Mouse (Mus musculus) left cerebral cortex, postnatal 10 days (tissue): Measurements from ENCODE around the gene Nop16. TPM values are rescaled to one million over a fixed set of nuclear protein-coding genes. Genes with fewer than 3 reads are reported as not detected.

Source experiments
- DNase-seq, 2 experiments: peaks; one replicate each; pipeline ENCODE4 v3.0.0; 2021 to 2022; ENCODE audit warnings: low spot score in 2 of 2, mixed read lengths in 1 of 2; ENCODE audit errors: extremely low spot score in 1 of 2
- intact Hi-C: fragments of 180-260 bp; cut with DNase I; formaldehyde crosslinking; loops from one replicate; pipeline ENCODE4 v1.15.1; 2025
- total RNA-seq, 2 experiments: library from RNA; stranded (reverse); gene quantifications; 2 replicates each; pipeline ENCODE4 v1.2.3; 2021

Gene Nop16
- total RNA-seq, 2 experiments from 2014 or later = 32.1 to 34.8 TPM

- intact Hi-C loops = no loop called here
These were observed 12.8 kb upstream of the Nop16 start for GRCm38 (mm10) chr13:54602639-54603111.

GRCm38 (mm10) chr13:54598622-54599143 is 8.8 kb upstream of the Nop16 start:
- intact Hi-C loops = no loop called here
- DNase-seq = no peak

More at GRCm38 (mm10) chr13:54602639-54603111, 12.8 kb upstream of the Nop16 start:
- DNase-seq = no peak

DNA sequence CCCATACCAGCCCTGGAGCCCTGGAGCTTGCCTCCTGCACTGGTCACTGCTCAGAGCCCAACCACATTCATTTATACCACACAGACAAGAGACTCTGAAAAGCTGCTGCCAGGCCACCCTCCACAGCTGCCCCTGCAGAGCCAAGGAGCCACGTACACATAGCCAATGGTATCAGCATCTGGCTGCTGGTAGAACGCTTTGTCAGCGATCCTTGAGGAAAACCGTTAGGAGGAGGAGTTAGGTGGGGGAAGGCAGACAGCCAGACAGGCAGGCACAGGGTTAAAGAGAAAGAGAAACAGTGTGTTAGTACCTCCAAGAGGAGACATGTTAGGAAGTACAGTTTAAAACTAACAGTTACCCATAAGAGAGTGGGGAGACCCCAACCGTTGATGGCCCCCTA is 7.0 kb upstream of the Nop16 start:
- intact Hi-C loops = no loop called here
- no peak for DNase-seq

- intact Hi-C loops = no loop called here
These were observed 6.3 kb upstream of the Nop16 start for GRCm38 (mm10) chr13:54596107-54596690.

DNA sequence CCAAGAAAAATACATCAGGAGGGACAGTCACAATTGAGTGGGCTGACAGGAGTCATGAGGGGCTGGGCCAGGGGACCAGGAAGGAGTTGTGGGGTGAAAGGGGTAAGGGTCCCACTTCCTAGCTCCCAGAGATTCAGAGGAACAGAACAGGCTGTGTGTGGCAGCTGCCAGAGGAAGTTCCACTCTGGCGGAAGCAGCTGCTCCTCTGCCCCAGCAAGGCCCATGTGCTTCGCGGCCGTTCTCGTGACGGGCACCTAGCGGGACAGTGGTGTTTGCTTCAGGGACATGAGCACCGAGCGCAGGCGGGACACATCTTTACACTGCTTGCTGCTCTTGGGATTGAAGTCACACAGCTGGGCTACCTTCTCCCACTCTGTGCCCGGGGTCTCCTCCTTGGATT is 3.7 kb upstream of the Nop16 start:
- intact Hi-C loops = no loop called here
- peak in 1 of 2 experiments; percentile 61 for DNase-seq

More at GRCm38 (mm10) chr13:54596107-54596690, 6.3 kb upstream of the Nop16 start:
- no peak for DNase-seq

DNA sequence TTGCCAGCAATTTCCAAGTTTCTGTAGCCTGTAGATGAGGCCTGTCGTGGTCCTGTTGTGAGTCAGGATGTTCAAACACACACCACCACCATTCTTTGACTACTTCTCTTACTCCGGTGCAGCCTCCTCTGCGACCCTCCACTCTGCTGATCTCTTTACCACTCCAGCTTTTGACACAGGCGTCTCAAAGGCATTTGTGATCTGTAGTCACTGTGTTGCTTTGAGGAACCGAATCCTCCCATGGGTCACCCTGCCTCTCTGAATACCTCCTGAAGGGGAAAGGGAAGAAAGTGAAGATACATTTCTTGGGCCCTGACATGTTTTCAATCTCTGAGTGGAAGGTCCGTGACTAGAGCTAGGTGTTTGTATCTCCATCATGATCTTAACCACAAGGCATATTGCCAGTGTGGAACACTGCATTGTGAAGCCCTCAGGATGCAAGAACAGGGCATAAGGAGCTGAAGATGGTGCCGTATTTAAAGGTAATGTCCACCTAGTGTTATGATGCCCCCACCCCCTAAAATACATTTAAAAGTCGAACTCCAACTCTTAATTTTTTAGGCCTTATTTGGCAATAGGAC is 2.0 kb upstream of the Nop16 start:
- no peak for DNase-seq
- intact Hi-C loops = no loop called here

DNA sequence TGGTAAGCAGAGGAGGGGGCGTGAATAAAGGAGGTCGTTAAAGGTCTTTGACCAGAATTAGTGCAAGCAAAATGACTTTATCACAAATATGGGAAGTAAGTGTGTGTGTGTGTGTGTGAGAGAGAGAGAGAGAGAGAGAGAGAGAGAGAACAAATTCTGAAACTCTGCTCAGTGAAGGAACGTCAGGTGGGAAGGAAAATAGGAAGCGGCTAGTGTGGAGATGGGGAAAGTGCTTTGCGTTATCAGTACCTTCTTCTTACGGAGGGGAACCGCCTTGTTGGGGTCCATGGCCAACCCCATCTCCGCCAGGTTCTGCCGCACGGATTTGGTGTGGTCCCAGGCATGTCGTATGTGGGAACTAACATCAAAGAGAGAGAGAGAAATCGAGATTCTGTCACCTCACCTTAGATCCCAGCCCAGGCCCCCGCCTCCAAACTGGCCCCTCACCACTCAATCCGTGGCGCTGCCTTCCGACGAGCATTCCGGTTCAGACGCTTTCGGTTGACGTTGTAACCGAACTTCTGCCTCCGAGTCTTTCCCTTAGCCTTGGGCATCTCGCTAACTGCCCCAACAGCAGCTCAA is 385 bp downstream of the Nop16 start:
- intact Hi-C loops = no loop called here
- no peak for DNase-seq

- intact Hi-C loops = no loop called here
- no peak for DNase-seq
These were observed 4.1 kb downstream of the Nop16 start for GRCm38 (mm10) chr13:54585831-54586230.

- intact Hi-C loops = no loop called here
These were observed 7.0 kb downstream of the Nop16 start for GRCm38 (mm10) chr13:54582860-54583259.

DNA sequence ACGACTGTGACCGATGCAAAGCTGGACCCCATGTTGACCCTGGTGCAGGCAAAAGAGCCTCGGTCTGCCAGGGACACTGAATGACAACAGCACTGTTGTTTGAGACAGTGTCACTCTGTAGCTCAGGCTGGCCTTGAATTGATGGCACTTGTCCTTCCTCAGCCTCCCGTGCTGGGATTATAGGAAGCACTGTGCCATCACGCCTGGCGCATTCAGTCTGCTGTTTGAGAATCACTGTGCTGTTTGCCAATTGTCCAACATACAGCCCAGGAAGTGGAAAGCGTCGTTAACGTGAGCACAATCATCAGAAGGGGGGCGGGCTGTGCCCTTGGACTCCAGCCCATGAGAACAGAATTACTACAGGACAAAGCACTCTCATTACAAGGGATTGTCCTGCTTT is 7.8 kb downstream of the Nop16 start:
- DNase-seq = no peak
- intact Hi-C loops = no loop called here

More at GRCm38 (mm10) chr13:54582860-54583259, 7.0 kb downstream of the Nop16 start:
- no peak for DNase-seq

DNA sequence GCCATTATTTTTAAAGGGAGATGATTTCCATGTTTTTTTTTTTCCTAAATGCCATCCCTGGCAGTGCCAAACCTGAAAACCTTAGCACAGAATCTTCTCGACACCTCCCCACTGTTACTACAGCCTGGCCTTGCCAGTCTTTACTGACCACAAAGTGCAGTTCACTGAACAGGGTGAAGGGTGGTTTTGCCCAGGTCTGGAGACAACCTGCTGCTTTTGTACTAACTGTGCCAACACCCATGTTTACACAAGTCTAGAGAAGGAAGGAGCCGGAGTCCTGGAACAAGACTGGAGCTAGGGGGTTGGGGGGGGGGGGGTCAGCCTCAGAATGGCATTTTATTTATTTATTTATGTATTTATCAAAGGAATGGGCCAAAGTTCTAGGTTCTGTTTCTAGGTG is 8.5 kb downstream of the Nop16 start:
- DNase-seq = no peak
- intact Hi-C loops = no loop called here

DNA sequence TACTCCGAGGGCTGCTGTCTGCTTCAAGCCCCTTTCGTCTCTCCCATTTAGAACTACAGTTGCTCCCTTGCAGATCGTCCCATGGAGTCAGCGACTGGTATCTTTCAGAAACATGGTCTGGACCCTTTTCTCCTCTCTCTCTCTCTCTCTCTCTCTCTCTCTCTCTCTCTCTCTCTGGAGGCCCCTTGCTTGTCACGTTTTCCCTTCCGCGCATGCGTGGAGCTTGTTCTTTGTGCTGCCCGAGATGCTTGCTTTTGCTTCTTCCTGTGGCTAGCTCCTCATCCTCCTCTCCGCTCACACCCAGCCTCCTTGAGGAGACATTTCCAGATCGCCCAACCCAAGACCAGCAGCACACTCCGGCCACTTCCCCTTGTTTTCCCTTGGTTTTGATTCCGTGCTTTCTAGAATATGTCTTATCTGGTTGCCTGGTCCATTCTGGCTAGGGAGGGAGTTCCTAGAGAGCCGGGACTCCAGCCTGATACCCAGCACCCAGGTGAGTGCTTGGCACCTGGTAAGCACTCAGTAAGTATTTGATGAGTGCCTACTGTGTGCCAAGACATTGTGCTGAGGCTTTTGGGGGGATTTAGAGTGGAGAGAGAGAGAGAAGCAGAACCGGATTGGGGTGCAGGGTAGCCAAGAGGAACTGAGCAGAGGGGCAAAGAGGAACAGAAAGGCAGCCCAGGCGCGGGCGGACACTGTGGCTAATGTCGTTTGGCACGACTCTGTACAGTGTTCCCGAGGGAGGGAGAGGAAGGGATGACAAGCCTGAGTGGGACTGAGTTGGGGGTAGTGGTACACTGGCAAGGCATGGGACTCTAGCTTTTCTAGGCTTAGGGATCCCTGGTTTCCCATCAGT is 12.0 kb downstream of the Nop16 start:
- no peak for DNase-seq
- intact Hi-C loops = no loop called here

DNA sequence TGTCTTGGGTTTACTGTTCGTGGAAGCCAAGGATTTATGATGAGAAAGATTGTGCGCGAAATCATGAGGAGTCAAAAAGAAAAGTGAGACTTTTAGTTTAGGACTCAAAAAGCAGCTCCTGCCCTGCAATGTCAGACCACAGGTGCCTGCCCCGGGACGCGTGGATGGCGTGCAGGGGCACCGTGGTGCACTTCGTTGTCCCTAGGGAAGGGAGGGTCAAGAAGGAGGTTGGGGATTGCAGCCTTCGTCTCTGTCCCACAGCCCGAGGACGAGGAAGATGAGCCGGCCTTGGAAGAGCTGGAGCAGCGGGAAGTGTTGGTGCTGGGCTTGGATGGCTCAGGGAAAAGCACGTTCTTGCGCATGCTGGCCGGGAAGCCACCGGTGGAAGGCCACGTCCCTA is 14.4 kb downstream of the Nop16 start:
- no peak for DNase-seq
- intact Hi-C loops = no loop called here

- intact Hi-C loops = no loop called here
- peak; percentile 69 to 87 for DNase-seq
These were observed 14.9 kb downstream of the Nop16 start, which contains the start of gene Arl10 for GRCm38 (mm10) chr13:54574854-54575481. Gene Arl10 (plus strand): TSS chr13:54575015.

DNA sequence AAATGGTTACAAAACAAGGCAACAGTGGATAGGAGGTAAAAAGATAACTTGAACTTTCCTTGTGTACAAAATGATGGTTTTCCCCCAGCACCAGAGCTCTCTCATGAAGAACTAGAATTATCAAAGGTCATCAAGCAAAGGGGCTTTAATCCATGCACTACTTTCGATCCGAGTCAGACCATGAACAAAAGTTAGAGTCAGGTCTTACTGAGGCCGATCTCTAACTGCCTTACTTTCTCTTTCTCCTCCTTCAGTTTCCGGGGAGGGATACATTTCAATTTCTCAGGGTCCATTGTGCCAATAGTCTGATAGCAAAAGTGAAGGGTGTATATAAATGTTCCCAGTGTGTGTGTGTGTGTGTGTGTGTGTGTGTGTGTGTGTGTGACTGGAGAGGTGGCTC is 17.3 kb downstream of the Nop16 start:
- no peak for DNase-seq
- intact Hi-C loops = no loop called here

- intact Hi-C loops = no loop called here
- DNase-seq = peak in 1 of 2 experiments; percentile 37
These were observed 18.3 kb downstream of the Nop16 start for GRCm38 (mm10) chr13:54571637-54572036.

DNA sequence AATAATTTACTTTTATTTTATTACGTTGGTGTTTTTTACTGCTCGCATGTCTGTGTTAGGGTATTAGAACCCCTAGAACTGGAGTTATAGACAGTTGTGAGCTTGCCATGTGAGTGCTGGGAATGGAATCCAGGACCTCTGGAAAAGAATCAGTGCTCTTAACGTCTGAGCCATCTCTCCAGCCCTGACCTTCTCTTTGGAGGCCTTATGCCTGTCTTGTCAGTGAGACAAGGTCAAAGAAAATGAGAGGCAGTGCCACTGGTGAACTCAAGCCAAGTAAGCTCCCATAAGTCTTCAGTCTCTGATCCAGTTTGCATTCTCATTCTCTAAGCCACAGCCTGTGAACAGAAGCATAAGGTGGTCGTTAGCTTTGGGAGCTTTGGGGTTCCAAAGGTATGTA is 19.2 kb downstream of the Nop16 start:
- intact Hi-C loops = no loop called here
- DNase-seq = no peak

- DNase-seq = no peak
- intact Hi-C loops = no loop called here
These were observed 20.6 kb downstream of the Nop16 start for GRCm38 (mm10) chr13:54569282-54569681.

DNA sequence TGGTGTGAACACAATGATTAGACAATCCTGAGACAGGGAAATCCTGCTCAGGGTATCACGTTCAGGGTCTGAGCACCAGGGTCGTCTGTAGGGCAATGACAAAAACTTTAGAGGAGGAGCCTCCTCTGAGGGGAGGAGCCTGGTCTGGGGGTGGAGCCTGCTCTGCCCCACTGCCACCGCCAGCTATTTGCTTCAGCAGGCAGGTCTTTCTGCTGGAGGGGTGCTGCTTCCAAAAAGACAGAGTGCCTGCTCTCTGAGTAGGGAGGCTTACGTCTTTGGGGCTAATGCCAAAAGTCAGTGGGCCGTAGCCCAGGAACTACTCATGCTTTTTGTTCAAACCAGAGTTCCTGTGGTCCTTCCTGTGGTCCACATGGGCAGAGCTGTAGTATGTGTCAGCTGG is 21.5 kb downstream of the Nop16 start:
- DNase-seq = no peak
- intact Hi-C loops = no loop called here
